Mouse (Mus musculus): ENCODE results near the gene Fam167b. TPM values are rescaled to one million over a fixed set of nuclear protein-coding genes. Genes with fewer than 3 reads are reported as not detected.

The Fam167b gene
- polyA plus RNA-seq (2014; fragmentation: Illumina TruSeq; extraction: RNeasy Lipid Tissue Mini Kit (QIAGEN cat#74804); ENCODE audit: low read depth, low replicate concordance) = not detected

DNA sequence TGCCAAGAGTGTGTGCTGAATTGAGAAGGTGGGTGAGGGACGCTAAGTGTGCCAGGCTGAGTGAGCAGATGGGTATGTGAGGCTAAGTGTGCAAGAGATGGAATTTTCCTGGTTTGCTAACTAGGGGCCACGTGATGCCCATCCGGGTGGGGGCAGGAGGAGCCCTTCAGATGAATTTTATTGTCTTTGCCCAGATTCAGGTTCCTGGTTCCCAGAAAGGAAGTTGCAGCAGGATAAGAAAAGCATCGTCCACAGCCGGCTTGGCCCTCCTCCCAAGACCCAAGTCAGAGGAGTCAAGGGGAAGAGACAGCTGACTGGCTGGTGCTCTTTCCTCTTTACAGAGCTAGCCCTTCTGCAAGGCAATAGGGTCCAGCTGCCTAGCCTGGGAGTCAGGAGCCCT lies at the start of gene Fam167b:
Gene Fam167b (minus strand): TSS at position 84 of the 400 bp plus-strand sequence.

DNA sequence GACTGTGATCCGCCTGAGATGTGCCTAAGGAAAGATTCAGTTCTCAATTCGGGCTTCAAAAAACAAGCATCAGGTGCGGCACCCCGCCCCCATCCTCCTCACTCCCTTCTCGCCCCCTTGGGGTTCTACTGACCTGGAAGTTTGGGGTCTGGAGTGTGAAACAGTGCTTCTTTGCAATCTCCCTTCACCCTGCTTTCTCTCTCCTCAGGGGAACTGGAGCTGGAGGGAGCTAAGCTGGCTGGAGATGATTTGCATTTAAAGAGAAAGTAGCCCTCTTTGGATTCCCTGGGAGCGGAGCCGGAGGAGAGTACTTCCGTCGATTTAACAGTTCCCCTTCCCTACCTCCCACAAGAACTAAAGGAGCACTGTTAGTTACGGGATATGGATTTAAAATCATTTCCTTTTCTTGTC lies 45.3 kb upstream of the Fam167b start, which contains the start of gene Ccdc28b:
Gene Ccdc28b (minus strand): TSS at position 267 of the 411 bp plus-strand sequence.

DNA sequence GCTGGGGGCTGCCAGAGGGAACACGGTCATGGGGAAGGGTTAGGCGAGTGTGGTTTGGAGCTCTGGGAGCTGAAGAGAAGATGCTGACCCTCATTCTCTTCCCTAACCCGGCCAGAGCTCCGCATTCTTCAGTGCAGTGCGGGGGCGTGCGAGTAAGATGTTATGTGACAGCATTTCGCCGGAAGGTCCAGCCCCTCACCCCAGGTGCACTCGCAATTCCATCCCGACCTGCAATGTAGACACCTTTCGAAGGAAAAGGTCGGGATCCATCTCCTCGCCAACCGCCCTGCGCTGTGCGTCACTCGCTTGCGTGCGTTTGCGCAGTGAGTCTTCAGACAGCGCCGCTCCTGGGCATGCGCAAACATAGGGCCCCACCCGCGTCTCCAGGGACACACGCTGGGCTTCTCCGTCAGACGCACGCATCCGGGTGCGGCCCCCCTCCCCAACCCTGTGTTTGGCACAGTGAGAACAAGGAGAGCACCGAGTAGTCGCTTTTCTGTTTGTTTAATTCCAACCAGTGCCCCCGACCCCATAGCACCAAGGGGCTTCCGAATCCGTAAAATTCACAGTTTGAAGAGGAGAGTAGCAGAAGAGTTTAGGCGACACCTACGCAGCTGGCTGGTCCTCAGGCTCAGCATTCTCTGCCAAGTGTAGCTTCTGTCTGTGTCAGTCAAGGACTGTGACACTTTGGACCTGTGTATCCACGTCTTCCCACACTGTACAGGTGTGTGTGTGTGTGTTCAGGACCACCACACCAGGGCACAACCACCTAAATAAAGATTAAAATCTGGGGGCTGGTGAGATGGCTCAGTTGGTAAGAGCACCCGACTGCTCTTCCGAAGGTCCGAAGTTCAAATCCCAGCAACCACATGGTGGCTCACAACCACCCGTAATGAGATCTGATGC lies 40.7 kb upstream of the Fam167b start, which contains the start of gene Iqcc:
Gene Iqcc (minus strand): TSS at position 314 of the 906 bp plus-strand sequence.

DNA sequence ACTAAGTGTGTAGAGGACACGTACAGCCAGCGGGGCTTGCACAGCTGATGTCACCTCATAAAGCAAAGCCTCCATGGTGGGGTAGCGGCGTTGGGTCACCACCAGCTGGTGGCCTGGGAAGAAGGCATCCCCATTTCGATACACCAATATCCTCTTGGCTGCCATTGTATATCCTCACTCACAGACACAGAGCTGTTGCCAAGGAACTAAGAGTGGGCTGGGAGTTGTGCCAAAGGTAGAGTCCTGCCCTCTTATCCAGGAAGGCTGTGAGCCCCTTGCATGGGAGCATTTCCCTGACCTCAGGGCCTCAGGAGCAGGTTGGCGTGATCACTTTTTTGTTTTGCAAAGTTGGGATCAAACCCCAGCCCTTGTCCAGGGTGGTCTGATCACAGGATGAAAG lies 35.7 kb upstream of the Fam167b start, which contains the start of gene Dcdc2b:
Gene Dcdc2b (minus strand): TSS at position 165 of the 400 bp plus-strand sequence.

DNA sequence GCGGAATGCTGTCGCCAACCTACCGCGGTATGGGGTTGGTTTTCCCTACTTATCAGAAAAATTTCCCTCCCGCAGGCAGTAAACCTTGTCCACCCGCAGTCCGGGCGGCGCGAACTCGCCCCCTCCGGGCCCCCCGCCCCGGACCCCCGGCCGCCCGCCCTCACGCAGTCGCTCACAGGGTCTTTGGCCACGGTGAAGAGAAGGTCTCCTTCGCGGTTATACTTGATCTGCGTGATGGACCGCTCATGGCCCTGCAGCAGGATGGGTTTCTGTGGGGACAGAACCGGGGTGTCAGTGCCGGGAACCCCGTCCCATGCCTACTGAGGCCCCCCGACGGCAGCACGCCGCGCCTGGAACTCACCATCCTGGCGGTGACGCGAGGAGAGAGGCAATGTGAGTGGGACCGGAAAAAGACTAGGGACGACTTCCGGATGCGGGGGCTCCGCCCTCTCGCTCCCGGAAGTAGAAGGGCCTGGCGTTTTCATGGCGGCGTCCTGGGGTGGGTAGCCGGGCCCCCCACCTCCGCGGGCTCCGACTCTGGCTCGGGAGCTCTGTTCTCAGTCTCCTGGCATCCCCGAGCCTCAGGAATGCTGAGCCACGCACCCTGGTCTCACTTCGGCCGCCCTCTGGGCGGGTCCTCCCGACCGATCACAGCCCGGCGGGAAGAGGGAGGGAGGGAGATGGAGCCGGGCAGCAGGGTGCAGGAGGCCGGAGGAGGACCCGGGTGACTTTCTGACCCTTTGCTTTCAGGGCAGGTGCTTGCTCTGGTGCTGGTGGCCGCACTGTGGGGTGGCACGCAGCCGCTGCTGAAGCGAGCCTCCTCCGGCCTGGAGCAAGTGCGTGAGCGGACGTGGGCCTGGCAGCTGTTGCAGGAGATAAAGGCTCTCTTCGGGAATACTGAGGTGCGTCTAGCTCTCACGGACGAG lies 22.1 kb upstream of the Fam167b start, which contains the start of the genes Eif3i and Tmem234:
Gene Eif3i (minus strand): TSS at position 416 of the 926 bp plus-strand sequence.
Gene Tmem234 (plus strand): TSS at position 436 of the 926 bp plus-strand sequence.

DNA sequence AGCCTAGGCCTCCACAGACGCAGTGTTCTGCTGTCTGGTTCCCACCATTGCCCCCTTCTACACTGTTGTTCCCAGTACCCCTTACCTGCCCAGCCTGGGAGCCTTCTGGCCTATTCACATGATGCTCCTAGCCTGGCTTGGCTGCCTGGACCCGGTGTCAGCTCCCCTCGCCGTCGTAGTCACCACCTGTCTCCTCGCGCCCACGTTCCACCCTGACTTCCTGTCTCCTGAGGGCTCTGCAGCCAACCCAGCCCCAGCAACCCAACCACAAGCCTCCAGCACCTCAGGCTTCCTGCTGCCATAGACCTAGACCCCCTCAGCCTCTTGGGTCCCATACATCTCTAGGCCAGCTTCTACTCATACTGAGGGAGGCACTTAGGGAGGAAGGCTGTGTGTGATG lies 4.9 kb downstream of the Fam167b start, which contains the start of gene Lck:
Gene Lck (minus strand): TSS at position 212 of the 400 bp plus-strand sequence.

DNA sequence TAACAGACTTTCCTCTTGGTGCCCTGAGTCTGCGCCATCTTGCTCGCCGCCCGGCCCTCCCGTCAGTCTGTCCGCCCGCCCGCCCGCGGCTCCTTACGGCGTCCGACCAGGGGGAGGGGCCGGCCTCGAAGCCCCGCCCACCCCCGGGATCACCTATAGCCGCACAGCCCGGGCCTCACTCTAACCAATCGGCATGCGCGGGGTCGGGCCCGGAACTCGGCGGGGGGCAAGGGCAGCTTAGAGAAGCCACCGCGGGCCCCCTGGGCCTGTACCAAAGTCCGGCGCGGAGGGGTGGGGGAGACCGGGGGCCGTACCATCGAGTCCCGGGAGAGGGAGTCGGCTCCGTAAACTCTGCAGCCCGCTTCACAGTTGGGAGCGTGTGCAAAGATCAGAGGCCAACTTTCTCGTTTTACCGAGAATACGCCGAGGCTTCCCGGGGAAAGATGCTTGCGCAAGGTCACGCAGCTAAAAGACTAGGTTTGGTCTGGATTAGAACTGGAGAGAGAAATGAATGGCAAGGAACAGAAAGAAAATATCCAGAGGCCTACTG lies 35.7 kb downstream of the Fam167b start, which contains the start of gene Hdac1:
Gene Hdac1 (minus strand): TSS at position 122 of the 550 bp plus-strand sequence.

Other genes starting within 250 kb of the Fam167b start
- gene Rbbp4, start 243.2 kb downstream of the Fam167b start, polyA plus RNA-seq (2014; fragmentation: Illumina TruSeq; extraction: RNeasy Lipid Tissue Mini Kit (QIAGEN cat#74804); ENCODE audit: low read depth, low replicate concordance) = 146 TPM
- gene Zbtb8os, start 242.9 kb downstream of the Fam167b start, polyA plus RNA-seq (2014; fragmentation: Illumina TruSeq; extraction: RNeasy Lipid Tissue Mini Kit (QIAGEN cat#74804); ENCODE audit: low read depth, low replicate concordance) = 137 TPM
- 4.0 TPM for gene Zbtb8a, start 200.4 kb downstream of the Fam167b start, polyA plus RNA-seq (2014; fragmentation: Illumina TruSeq; extraction: RNeasy Lipid Tissue Mini Kit (QIAGEN cat#74804); ENCODE audit: low read depth, low replicate concordance)
- not detected for gene Zbtb8b, start 137.7 kb downstream of the Fam167b start, polyA plus RNA-seq (2014; fragmentation: Illumina TruSeq; extraction: RNeasy Lipid Tissue Mini Kit (QIAGEN cat#74804); ENCODE audit: low read depth, low replicate concordance)
- 20.9 TPM for gene Bsdc1, start 117.0 kb downstream of the Fam167b start, polyA plus RNA-seq (2014; fragmentation: Illumina TruSeq; extraction: RNeasy Lipid Tissue Mini Kit (QIAGEN cat#74804); ENCODE audit: low read depth, low replicate concordance)
- not detected for gene Tssk3, start 87.5 kb downstream of the Fam167b start, polyA plus RNA-seq (2014; fragmentation: Illumina TruSeq; extraction: RNeasy Lipid Tissue Mini Kit (QIAGEN cat#74804); ENCODE audit: low read depth, low replicate concordance)
- not detected for gene Fam229a, start 87.4 kb downstream of the Fam167b start, polyA plus RNA-seq (2014; fragmentation: Illumina TruSeq; extraction: RNeasy Lipid Tissue Mini Kit (QIAGEN cat#74804); ENCODE audit: low read depth, low replicate concordance)
- 15.8 TPM for gene Marcksl1, start 65.0 kb downstream of the Fam167b start, polyA plus RNA-seq (2014; fragmentation: Illumina TruSeq; extraction: RNeasy Lipid Tissue Mini Kit (QIAGEN cat#74804); ENCODE audit: low read depth, low replicate concordance)
- 77.8 TPM for gene Hdac1, start 35.8 kb downstream of the Fam167b start, polyA plus RNA-seq (2014; fragmentation: Illumina TruSeq; extraction: RNeasy Lipid Tissue Mini Kit (QIAGEN cat#74804); ENCODE audit: low read depth, low replicate concordance)
- 0.28 TPM for gene Lck, start 4.9 kb downstream of the Fam167b start, polyA plus RNA-seq (2014; fragmentation: Illumina TruSeq; extraction: RNeasy Lipid Tissue Mini Kit (QIAGEN cat#74804); ENCODE audit: low read depth, low replicate concordance)
- gene Eif3i, start 22.1 kb upstream of the Fam167b start, polyA plus RNA-seq (2014; fragmentation: Illumina TruSeq; extraction: RNeasy Lipid Tissue Mini Kit (QIAGEN cat#74804); ENCODE audit: low read depth, low replicate concordance) = 24.2 TPM
- 65.5 TPM for gene Tmem234, start 22.1 kb upstream of the Fam167b start, polyA plus RNA-seq (2014; fragmentation: Illumina TruSeq; extraction: RNeasy Lipid Tissue Mini Kit (QIAGEN cat#74804); ENCODE audit: low read depth, low replicate concordance)
- gene Dcdc2b, start 35.7 kb upstream of the Fam167b start, polyA plus RNA-seq (2014; fragmentation: Illumina TruSeq; extraction: RNeasy Lipid Tissue Mini Kit (QIAGEN cat#74804); ENCODE audit: low read depth, low replicate concordance) = not detected
- 10.8 TPM for gene Iqcc, start 40.5 kb upstream of the Fam167b start, polyA plus RNA-seq (2014; fragmentation: Illumina TruSeq; extraction: RNeasy Lipid Tissue Mini Kit (QIAGEN cat#74804); ENCODE audit: low read depth, low replicate concordance)
- gene Ccdc28b, start 45.4 kb upstream of the Fam167b start, polyA plus RNA-seq (2014; fragmentation: Illumina TruSeq; extraction: RNeasy Lipid Tissue Mini Kit (QIAGEN cat#74804); ENCODE audit: low read depth, low replicate concordance) = 4.7 TPM
- gene Txlna, start 62.5 kb upstream of the Fam167b start, polyA plus RNA-seq (2014; fragmentation: Illumina TruSeq; extraction: RNeasy Lipid Tissue Mini Kit (QIAGEN cat#74804); ENCODE audit: low read depth, low replicate concordance) = 14.2 TPM
- 35.6 TPM for gene Kpna6, start 94.2 kb upstream of the Fam167b start, polyA plus RNA-seq (2014; fragmentation: Illumina TruSeq; extraction: RNeasy Lipid Tissue Mini Kit (QIAGEN cat#74804); ENCODE audit: low read depth, low replicate concordance)
- gene Tmem39b, start 118.3 kb upstream of the Fam167b start, polyA plus RNA-seq (2014; fragmentation: Illumina TruSeq; extraction: RNeasy Lipid Tissue Mini Kit (QIAGEN cat#74804); ENCODE audit: low read depth, low replicate concordance) = 1.3 TPM
- 149 TPM for gene Khdrbs1, start 163.8 kb upstream of the Fam167b start, polyA plus RNA-seq (2014; fragmentation: Illumina TruSeq; extraction: RNeasy Lipid Tissue Mini Kit (QIAGEN cat#74804); ENCODE audit: low read depth, low replicate concordance)
- gene Ptp4a2, start 232.7 kb upstream of the Fam167b start, polyA plus RNA-seq (2014; fragmentation: Illumina TruSeq; extraction: RNeasy Lipid Tissue Mini Kit (QIAGEN cat#74804); ENCODE audit: low read depth, low replicate concordance) = 2,130 TPM

Data from sigmoid colon, adult 10 weeks (tissue).